Mouse (Mus musculus): ENCODE results near the gene Stk32c.

GRCm38 (mm10) chr7:139252566-139252965 is 39.5 kb upstream of the Stk32c start:
- TF ChIP-seq POLR2A (IDR thresholded peaks at IDR 0.05; ENCODE audit: low read depth, low read length) (no peak), CTCF (conservative IDR thresholded peaks at IDR 0.05; ENCODE audit: insufficient read depth, insufficient read length, low read depth, low read length) (no peak)
